Mouse (Mus musculus) forebrain, embryonic 14.5 days (tissue): ENCODE results near the gene Peak1. TPM values are rescaled to one million over a fixed set of nuclear protein-coding genes. Genes with fewer than 3 reads are reported as not detected.
A peak's percentile ranks its signal among the peaks of the same experiment; 100 is the strongest.

Experiments
- ATAC-seq: fragments of 200-750 bp; cut with Nextera tagmentation; 2 replicates; pipeline ENCODE4 v1.8.0; 2017; ENCODE audit warnings: mild to moderate bottlenecking, moderate library complexity
- DNase-seq: peaks from one replicate; pipeline ENCODE4 v3.0.0-alpha.2; 2015; ENCODE audit warnings: low spot score
- H3K27ac ChIP-seq: fragments of 300-500 bp; sonication (generic); 2 replicates; pipeline ENCODE4 v1.5.1; 2014; ENCODE audit warnings: low read depth, mild to moderate bottlenecking, control low read depth, low read length, moderate library complexity
- H3K27me3 ChIP-seq: fragments of 300-500 bp; sonication (generic); replicated peaks from 2 replicates; pipeline ENCODE4 v1.6.1; 2014; ENCODE audit warnings: low read length, control low read depth, mixed read lengths; ENCODE audit not compliant: control insufficient read depth, insufficient read depth
- H3K36me3 ChIP-seq: fragments of 300-500 bp; sonication (generic); 2 replicates; pipeline ENCODE4 v1.6.1; 2014; ENCODE audit warnings: low read length, control low read depth; ENCODE audit not compliant: control insufficient read depth, insufficient read depth
- H3K4me1 ChIP-seq: fragments of 300-500 bp; sonication (generic); 2 replicates; pipeline ENCODE4 v1.6.1; 2014; ENCODE audit warnings: antibody characterized with exemption, low read length, control low read depth; ENCODE audit not compliant: control insufficient read depth, insufficient read depth
- H3K4me2 ChIP-seq: fragments of 300-500 bp; sonication (generic); 2 replicates; pipeline ENCODE4 v1.6.1; 2014; ENCODE audit warnings: mild to moderate bottlenecking, control low read depth, low read length
- H3K4me3 ChIP-seq: fragments of 300-500 bp; sonication (generic); 2 replicates; pipeline ENCODE4 v1.5.1; 2014; ENCODE audit warnings: low read depth, low read length, control low read depth
- H3K9ac ChIP-seq: fragments of 300-500 bp; sonication (generic); 2 replicates; pipeline ENCODE4 v1.6.1; 2014; ENCODE audit warnings: mild to moderate bottlenecking, low read length, control low read depth, moderate library complexity
- H3K9me3 ChIP-seq: fragments of 300-500 bp; sonication (generic); replicated peaks from 2 replicates; pipeline ENCODE4 v1.6.1; 2016; ENCODE audit warnings: low read length, control low read depth, mixed read lengths; ENCODE audit not compliant: control insufficient read depth
- WGBS: fragments of 180-500 bp; shearing (Covaris S2); extraction: QIAGEN DNeasy Blood & Tissue Kit; methylation state at CpG from one replicate; pipeline ENCODE4 v1.1.7; 2014; 5-methylcytosine and 5-hydroxymethylcytosine counted together
- polyA plus RNA-seq: library from polyadenylated mRNA; unstranded; fragments of >200 nt; fragmentation: Nextera tagmentation; extraction: Ambion mirVana; gene quantifications from 2 replicates; pipeline ENCODE4 v1.2.1, GENCODE M21; 2014

Gene Peak1
- polyA plus RNA-seq, 1 experiment from 2014 or later: 2.5 TPM

- H3K9me3 ChIP-seq: peaks cover 5% of the 10 kb centered on the region
- no peak overlapping the region for H3K9ac ChIP-seq
- no peak overlapping the region for H3K4me2 ChIP-seq
- WGBS: 93% methylated on average over 20 of the region's 20 CpGs
- ATAC-seq: no peak
- H3K27ac ChIP-seq: no peak overlapping the region
- H3K4me1 ChIP-seq: no peaks in the 10 kb centered on the region
- H3K4me3 ChIP-seq: no peak overlapping the region
- H3K36me3 ChIP-seq: no peaks in the 10 kb centered on the region
- no peak for DNase-seq
- H3K27me3 ChIP-seq: no peaks in the 10 kb centered on the region
Observed at GRCm38 (mm10) chr9:56257227-56258000, 160.5 kb downstream of the Peak1 start.

- peaks cover 5% of the 10 kb centered on the region for H3K9me3 ChIP-seq
- ATAC-seq: no peak
- no peaks in the 10 kb centered on the region for H3K4me1 ChIP-seq
- no peaks in the 10 kb centered on the region for H3K36me3 ChIP-seq
- H3K4me3 ChIP-seq: no peak overlapping the region
- no peak overlapping the region for H3K9ac ChIP-seq
- H3K4me2 ChIP-seq: no peak overlapping the region
- H3K27me3 ChIP-seq: no peaks in the 10 kb centered on the region
- DNase-seq: no peak
- 85% methylated on average over 6 of the region's 6 CpGs for WGBS
- no peak overlapping the region for H3K27ac ChIP-seq
Observed at GRCm38 (mm10) chr9:56255676-56256432, 162.0 kb downstream of the Peak1 start.

DNA sequence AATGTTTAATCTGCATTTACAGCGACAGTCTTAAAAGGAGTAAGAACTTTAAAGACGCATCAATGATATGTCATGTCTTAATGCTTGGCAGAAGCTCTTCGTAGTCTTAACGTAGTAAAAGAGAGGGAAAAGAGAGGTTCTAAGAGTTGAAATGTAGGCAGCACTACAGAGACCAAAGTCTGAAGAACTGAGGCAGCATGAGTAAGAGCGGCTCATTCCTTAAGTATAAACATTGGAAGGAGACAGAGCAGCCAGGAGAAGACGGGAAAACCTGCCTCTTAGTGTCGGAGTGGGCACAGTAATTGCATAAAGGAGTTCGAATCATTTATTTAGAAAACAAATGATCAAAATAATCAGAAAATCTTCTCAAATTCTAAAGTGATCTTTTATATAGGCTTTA, 173.5 kb downstream of the Peak1 start:
- Histone ChIP-seq H3K36me3 (no peaks in the 10 kb centered on the region), H3K4me1 (no peaks in the 10 kb centered on the region), H3K27ac (no peak overlapping the region), H3K27me3 (no peaks in the 10 kb centered on the region), H3K4me3 (no peak overlapping the region), H3K9ac (no peak overlapping the region), H3K9me3 (no peaks in the 10 kb centered on the region), H3K4me2 (no peak overlapping the region)
- DNase-seq: no peak
- ATAC-seq: no peak
- WGBS: 88% methylated on average over 8 of the region's 8 CpGs

GRCm38 (mm10) chr9:56243885-56244284, 174.0 kb downstream of the Peak1 start:
- no peak for ATAC-seq
- whole genome bisulfite sequencing: 90% methylated on average over 7 of the region's 7 CpGs
- Histone ChIP-seq H3K4me1 (no peaks in the 10 kb centered on the region), H3K9me3 (no peaks in the 10 kb centered on the region), H3K27ac (no peak overlapping the region), H3K36me3 (no peaks in the 10 kb centered on the region), H3K27me3 (no peaks in the 10 kb centered on the region), H3K4me3 (no peak overlapping the region), H3K9ac (no peak overlapping the region), H3K4me2 (no peak overlapping the region)
- DNase-seq: no peak

DNA sequence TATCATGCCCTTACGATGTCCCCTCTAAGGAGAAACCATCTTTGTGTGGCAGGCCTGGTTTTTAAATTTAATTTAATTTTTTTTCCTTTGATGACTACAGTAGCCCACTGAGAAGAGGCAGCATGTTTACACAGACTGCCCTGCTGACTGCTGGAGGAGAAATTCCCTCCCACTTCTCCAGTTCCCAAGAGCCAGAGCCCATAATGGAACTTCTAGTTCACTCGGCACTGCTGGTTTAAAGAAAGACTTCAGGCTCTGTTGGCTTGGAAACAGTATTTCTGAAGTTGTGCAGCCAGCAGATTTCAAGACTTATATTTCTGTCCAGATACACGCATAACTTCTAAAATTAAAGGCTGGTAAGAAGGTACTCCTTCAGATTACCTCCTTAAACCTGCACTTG, 175.2 kb downstream of the Peak1 start:
- Histone ChIP-seq H3K36me3 (no peaks in the 10 kb centered on the region), H3K27me3 (no peaks in the 10 kb centered on the region), H3K4me3 (no peak overlapping the region), H3K9me3 (no peaks in the 10 kb centered on the region), H3K9ac (no peak overlapping the region), H3K4me1 (no peaks in the 10 kb centered on the region), H3K27ac (no peak overlapping the region), H3K4me2 (no peak overlapping the region)
- 81% methylated on average over 3 of the region's 3 CpGs for WGBS
- no peak for ATAC-seq
- DNase-seq: no peak

GRCm38 (mm10) chr9:56241076-56241475, 176.8 kb downstream of the Peak1 start:
- Histone ChIP-seq H3K9me3 (no peaks in the 10 kb centered on the region), H3K36me3 (no peaks in the 10 kb centered on the region), H3K27me3 (no peaks in the 10 kb centered on the region), H3K4me3 (no peak overlapping the region), H3K4me2 (no peak overlapping the region), H3K27ac (no peak overlapping the region), H3K9ac (no peak overlapping the region), H3K4me1 (no peaks in the 10 kb centered on the region)
- ATAC-seq (no peak), DNase-seq (no peak)
- WGBS: 89% methylated on average over 5 of the region's 5 CpGs

GRCm38 (mm10) chr9:56235871-56236298, 182.0 kb downstream of the Peak1 start:
- no peak overlapping the region for H3K4me2 ChIP-seq
- no peak overlapping the region for H3K9ac ChIP-seq
- H3K36me3 ChIP-seq: no peaks in the 10 kb centered on the region
- ATAC-seq (peak; percentile 57), DNase-seq (peak; percentile 51)
- no peaks in the 10 kb centered on the region; the same call in 1 of the 2 replicates for H3K4me1 ChIP-seq
- no peaks in the 10 kb centered on the region for H3K27me3 ChIP-seq
- 33% methylated on average over 6 of the region's 6 CpGs for WGBS
- no peaks in the 10 kb centered on the region for H3K9me3 ChIP-seq
- no peak overlapping the region for H3K27ac ChIP-seq
- H3K4me3 ChIP-seq: no peak overlapping the region

GRCm38 (mm10) chr9:56235281-56235680, 182.6 kb downstream of the Peak1 start:
- no peaks in the 10 kb centered on the region; the same call in 1 of the 2 replicates for H3K4me1 ChIP-seq
- ATAC-seq: no peak
- 78% methylated on average over 5 of the region's 5 CpGs for WGBS
- DNase-seq: no peak
- H3K4me3 ChIP-seq: no peak overlapping the region
- no peaks in the 10 kb centered on the region for H3K9me3 ChIP-seq
- no peak overlapping the region for H3K27ac ChIP-seq
- H3K9ac ChIP-seq: no peak overlapping the region
- no peaks in the 10 kb centered on the region for H3K27me3 ChIP-seq
- no peak overlapping the region for H3K4me2 ChIP-seq
- H3K36me3 ChIP-seq: no peaks in the 10 kb centered on the region

GRCm38 (mm10) chr9:56234561-56234960, 183.3 kb downstream of the Peak1 start:
- no peak overlapping the region for H3K9ac ChIP-seq
- no peak for DNase-seq
- 89% methylated on average over 3 of the region's 3 CpGs for WGBS

More at GRCm38 (mm10) chr9:56234561-56234960, 183.3 kb downstream of the Peak1 start:
- no peak for ATAC-seq
- H3K36me3 ChIP-seq: no peaks in the 10 kb centered on the region
- H3K9me3 ChIP-seq: no peaks in the 10 kb centered on the region
- H3K27ac ChIP-seq: no peak overlapping the region
- H3K4me2 ChIP-seq: no peak overlapping the region
- no peaks in the 10 kb centered on the region for H3K27me3 ChIP-seq
- H3K4me1 ChIP-seq: no peaks in the 10 kb centered on the region; the same call in 1 of the 2 replicates
- H3K4me3 ChIP-seq: no peak overlapping the region
